Mouse (Mus musculus): ENCODE data around the gene Ssh2.

Ssh2 gene

DNA sequence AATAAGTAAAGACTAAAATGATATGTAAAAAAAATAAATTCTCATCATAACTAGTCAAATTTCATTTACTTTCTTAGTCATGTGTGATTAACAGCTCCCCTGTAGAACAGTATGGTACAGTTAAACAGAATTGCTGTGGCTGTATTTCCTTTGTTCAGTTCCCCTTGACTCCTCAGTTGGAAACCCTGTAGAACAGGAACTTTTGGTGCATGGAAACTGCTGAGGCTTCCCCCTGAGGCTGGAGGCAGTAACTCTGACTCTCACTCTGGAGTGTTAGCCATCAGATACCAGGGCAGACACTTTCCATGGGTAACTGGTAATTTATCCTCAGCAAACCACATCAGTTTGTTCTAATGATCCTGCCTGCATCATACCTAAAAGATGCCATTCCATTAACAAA lies 195.2 kb downstream of the Ssh2 start:
- DNase-seq = no peak

DNA sequence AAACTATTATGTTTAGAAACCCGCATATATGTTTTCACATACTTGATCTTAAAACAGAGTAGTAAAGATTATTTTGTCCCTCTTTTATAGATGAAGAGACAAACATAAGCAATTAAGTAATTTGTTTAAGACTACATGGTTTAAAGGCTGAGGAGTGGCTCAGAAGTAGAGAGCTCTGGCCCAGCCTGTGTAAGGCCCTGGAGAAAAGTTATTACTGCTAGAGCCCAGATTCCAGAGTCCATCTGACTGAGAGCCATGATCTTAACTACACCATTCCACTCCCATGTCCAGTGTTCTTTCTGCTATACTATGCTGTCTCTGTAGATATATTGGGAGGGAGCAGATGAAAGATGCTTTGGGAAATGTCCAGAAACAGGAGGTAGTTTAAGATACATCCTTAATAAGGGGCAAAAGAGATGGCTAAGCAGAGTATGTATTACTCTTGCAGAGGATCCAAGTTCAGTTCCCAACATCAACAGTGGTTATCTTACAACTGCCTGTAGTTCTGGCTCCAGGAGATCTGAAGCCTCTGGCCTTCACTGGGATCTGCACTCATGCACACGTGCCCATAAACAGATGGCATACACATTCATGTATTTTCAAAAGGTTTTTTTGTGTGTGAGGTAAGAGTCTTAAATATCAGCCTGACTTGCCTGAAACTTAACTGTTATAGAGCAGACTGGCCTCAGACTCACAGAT lies 198.2 kb downstream of the Ssh2 start:
- DNase-seq = no peak

DNA sequence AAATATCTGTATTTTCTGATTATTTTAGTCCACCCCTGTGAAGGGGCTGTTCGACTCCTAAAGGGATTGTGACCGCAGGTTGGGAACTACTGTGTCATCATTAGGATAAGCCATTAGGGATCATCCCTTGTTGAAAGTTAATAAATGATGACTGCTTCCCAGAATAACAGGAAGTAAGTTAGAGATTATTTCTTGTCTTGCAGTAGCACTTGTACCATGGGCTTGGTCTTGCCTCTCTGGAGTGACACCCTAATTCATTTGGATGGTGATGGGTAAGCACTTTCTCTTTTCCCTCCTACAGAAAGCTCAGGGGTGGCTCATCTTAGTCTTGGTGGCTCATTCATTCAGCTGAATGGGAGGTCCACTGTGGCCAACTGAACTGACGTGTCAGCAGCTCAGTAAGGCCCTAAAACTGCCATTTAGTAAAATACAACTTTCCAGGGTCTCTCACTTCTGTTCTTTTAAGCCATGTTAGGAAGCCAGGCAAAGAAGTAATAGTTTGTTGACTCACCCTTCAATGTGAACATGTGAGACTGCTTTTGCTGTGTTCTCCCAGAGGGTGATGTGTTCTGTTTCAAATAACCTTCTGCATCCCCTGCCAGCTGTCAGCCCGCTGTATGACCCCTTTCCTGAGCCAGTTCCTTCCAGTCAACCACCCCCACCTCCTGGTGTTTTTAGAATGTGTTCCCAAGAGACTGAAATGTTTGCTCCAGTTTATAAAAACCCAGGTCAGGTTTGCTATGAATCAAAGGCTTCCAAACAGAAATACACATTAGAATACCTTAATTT lies 200.3 kb downstream of the Ssh2 start:
- DNase-seq = peak in 1 of 2 experiments; percentile 50

DNA sequence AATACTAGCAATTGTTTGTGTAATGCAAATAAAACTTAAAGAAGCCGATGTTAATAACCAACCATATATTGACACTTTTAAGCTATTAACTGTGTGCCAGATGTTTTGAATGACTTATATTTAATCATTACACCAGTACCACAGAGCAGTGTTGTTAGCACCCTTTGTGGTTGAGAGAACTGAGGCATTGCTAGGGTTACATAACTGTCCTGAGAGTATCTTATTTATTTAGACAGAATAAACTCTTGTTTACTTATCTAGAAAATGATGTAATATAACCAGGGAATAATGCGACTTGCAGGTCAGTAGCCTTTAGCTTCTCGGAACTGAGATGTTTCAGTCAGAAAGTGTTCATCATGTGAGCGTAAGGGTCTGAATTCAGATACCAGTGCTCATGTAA lies 201.9 kb downstream of the Ssh2 start:
- DNase-seq = no peak

DNA sequence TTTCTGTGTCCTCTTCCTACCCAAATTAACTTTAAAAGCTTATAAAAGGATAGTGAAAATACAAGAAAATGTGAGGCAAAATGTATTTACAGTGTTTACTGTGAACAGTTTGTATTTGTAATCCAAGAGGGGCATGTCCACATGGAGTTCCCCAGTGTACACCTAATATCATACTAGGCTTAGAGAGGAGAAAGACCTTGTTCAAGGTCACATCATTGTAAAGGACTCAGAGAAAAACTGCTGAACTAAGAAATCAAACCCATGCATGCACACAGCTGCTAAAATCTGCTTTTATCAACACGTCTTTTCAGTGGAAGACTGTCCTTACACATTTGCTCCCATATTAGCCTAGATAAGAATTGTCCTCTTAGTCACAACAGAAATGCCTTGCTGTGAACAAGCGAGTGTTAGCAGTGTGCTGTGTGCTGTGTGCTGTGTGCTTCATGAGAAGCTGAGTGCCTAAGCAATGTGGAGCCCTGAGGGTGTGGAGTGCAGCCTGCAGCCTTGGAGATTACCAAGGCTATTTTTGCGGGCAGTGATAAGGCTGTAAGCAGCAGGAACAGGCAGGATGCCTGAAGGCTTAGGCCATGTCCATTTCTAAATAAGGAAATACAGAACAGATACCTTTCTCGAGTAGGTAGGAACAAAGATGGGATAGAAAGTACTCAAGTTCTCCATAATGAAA lies 207.2 kb downstream of the Ssh2 start:
- DNase-seq = no peak

DNA sequence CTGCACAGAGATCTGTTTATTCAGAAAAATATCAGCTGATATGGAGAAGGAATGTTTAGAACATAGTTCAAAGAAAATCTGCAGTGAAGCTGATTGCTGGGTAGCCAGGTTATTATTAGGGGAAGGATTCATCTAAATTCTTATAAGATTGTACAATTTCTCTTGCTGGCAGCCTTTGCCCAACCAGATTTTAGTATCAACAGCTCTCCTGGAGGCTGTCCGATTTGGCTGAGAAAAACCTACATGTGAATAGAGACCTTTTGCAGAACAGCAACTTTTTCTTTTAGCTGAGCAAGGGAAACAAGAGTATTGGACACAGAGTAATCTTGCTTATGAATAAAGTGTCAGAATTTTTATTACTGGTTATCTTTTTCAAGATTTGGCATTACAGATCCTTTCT lies 212.4 kb downstream of the Ssh2 start:
- DNase-seq = no peak

DNA sequence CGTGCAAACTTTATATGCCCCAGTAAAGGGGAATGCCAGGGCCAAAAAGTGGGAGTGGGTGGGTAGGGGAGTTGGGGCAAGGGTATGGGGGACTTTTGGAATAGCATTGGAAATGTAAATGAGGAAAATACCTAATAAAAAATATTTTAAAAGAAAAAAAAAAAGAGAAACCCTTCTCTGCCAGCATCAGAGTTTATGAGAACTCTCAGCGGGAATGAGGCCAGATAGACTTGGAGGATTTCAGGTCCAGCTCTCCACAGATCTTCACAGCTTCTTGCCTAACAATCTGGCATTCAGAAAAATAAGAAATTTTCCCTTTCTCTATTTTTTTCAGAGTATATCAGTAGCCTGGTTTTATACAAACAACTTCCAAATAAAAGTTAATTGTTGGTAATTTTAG lies 220.9 kb downstream of the Ssh2 start:
- no peak for DNase-seq

DNA sequence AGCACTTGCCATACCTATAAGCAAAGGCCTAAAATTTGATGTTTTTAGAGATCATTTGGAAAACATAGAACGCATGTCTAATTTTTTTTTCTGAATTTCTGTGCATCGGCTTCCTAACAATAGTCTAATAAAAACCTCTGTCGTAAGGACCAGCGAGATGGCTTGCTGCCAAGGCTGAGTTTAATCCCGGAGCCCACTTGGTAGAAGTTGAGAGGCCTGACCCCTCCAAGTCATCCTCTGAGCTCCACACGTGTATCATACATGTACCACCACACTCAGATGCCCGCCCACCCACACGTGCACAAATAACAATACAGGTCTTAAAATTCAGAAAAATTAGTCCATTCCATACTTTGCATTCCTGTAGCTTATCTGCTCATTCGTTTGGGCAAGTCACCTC lies 224.0 kb downstream of the Ssh2 start:
- no peak for DNase-seq

DNA sequence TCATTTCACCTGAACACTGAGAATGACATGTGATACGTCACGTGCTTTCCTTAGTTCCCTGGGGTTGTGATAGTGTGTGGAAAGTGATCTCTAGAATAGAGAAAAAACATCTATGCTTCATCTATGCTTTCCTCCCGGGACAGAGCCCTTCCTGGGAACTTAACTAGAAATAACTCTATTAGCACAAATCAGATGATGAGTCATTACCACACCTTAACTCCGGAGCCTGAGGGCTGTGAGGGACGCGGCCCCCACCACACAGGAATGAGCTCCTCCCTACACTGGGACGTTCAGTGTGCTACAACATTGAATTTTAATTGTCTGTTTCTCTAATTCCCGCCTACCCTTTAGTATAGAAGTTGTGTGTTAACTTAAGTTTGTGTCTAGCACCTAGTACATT lies 224.9 kb downstream of the Ssh2 start:
- no peak for DNase-seq

DNA sequence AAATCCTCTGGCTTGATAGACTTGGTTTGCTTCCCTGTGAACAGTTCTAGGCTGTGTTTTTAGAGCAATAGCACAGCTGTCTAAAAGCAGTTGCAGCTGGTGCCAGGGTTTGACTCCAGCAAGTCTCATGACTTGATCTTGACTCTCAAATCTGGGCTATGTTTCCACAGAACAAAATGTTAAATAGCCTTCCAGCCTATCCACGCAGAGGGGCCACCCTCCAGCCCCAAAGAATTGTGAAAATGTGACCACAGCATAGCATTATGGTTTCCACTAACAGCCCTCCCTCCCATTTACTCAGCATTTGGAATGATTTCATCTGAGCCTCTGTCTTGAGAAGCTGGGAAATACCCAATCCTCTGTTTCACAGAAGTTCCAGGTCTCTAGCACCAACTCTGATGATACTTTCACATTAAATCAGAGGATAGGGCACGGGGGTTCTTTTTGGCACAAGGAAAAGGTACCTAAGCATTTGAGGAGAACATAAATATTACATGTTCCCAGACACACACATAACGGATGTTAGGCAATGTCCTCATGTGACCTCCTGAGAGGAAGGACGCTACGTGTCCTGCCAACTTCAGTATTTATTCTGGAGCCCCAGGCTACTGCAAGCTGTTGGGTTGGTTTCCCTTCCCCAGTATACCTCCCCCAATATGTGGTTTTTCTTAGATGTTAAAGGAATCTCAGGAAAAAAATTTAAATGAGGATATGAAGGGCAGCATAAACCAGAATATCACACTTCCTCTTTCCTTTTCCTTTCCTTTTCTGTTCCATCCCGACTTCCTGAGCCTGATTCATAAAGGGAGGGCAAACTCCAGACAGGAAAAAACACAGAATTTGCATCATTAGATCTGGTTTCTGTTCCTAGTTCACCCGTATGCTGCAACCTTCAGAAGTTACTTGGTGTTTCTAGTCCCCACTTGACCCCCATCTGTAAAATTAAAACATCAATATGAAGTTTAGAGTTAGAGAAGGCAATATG lies 226.4 kb downstream of the Ssh2 start:
- peak; percentile 53 to 74 for DNase-seq

DNA sequence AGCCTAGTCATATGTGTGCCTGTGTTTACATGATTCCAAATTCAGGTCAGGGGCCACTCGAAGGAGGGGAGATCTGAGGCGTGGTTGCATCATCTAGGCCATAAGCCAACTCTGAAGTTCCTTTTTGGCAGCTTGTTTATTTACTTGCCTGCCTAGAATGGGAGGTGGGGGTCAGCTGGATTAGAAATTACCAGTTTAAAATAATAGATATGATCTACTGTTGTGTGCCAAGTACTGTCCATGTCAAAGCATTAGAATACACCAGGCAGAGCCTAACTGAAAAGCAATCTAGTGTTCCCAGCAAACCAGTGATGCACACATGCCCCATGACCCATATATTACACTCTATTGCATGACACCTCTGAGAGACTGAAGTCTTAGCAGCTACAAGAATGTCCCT lies 228.9 kb downstream of the Ssh2 start:
- peak; percentile 52 to 79 for DNase-seq

DNA sequence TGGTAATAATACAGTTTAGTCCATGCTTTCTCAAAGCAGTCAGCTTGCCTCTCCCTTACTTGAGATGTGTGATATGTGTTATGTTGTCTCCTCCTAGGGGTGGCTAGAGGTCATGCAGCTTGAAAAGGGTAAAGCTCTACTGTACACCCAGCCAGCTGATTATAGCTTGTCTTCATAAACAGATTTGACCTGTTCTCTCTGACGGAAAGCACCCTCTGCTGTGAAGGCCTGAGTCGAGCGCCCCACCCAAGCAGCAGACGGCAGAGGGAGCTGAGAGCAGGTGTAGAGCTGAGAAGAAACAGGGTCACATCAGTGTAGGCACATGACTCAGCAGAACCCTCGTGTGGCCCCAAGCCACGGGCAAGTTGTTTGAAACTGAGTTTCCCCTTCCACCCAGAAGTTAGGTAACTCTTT lies 230.5 kb downstream of the Ssh2 start:
- DNase-seq = peak; percentile 65 to 69

DNA sequence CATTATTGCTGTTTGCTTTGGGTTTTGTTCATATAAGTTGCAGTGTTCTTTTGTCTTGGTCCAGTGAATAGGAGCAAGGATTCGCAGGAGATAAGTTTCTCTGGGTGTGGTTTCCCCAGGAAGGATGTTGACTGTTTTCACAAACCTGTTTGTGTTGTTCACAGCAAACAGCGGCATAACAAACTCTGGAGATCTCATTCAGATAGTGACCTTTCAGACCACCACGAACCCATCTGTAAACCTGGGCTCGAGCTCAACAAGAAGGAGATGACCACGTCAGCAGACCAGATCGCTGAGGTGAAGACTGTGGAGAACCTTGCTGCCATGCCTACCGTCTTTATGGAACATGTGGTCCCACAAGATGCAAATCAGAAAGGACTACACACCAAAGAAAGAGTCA lies 233.1 kb downstream of the Ssh2 start:
- no peak for DNase-seq

DNA sequence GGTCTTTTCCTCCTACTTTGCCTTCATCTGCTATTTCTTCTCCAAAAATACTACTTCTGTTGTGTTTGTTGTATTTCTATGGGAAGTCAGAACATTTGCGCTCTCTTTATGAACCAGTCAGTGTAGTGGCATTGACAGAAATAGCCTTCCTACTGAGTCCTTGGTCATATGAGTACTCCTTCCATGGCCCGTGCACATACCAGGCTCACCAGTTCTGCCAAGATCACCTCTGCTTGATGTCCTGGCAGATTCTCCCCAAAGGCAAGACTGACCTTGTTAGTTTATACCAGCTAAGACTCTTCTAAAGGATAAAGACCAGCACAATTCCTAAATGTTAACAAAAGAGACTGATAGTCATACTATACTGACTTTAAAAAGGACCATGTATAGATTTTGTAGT lies 235.6 kb downstream of the Ssh2 start:
- DNase-seq = no peak

DNA sequence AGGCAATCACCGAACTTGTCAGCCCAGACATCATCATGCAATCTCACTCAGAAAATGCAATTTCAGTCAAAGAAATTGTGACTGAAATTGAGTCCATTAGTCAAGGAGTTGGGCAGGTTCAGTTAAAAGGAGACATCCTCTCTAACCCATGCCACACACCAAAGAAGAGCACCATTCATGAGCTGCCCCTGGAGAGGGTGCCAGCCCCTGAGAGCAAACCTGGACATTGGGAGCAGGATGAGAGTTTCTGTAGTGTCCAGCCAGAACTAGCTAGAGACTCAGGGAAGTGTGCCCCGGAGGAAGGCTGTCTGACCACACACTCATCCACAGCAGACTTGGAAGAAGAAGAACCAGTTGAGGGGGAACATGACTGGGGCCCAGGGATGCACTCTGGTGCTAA lies 237.3 kb downstream of the Ssh2 start:
- DNase-seq = no peak

DNA sequence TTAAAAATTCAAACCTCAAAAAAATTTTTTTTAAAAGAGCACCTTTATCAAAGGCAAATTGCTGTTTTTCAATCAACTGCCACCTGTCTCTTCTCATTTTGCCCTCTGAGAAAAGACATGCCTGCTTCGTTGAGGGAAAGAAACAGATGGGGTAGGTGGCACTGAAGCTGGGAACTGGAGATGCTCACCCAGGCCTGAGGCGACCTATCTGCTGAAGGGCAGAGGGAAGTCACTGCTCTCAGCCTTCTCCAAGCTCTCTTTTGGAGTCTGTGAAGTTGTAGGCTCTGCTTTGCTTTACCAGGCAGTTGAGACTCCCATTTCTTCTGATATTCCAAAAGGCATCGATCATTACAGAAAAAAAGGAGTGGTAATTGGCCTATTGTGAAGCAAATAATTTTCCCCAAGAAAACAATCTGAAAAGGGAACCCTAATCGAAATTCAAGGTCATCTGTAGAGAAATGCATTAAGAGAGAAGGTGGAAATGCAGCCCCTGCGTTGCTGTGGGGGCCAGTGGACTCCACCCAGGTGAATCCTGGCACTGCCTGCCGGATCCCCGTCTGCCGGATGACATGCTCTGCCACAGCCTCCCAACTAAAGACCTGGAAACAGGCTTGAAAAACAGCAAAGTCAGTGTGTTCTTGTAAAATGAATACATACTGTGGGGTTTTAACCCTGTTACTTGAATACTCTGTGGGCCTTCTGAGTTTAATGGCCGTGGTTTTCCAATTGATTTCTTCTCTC lies 239.9 kb downstream of the Ssh2 start:
- no peak for DNase-seq

DNA sequence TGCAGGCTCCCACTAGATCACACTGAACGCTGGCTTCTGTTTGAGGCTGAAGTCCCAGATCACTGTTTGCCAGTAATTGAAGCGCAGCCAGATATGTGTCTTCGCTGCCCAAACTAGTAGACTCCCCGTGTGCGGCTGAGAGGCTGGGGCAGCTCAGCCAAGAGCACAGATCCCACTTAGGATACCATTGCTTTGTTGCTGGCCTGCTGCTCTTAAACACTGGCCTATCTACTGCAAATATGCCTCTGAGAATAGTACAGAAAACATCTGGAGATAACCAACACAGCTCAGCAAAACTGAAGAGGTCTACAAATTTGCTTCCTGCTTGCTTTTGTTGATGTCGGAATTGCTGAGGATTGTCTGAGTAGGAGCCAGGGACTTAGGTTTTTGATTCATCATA lies 240.8 kb downstream of the Ssh2 start:
- DNase-seq = peak in 1 of 2 experiments; percentile 34

DNA sequence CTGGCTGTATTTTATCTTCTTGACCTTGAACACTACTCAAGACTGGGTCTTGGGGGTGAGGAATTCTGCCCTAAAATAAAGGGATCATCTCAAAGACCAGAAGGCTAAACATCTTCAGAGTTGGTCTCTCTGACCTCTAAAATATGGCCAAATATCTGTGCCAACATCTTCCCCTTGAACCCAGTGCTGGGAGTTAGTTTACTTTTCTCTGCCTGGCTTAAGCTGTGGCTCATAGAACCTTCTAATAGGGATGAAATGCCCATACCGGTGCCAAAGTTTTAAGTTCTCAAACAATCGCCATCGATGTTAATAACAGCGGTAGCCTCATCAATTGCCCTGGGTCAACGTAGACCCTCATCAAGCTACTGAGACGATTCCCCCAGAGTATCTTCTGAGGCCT lies 245.8 kb downstream of the Ssh2 start:
- no peak for DNase-seq

DNA sequence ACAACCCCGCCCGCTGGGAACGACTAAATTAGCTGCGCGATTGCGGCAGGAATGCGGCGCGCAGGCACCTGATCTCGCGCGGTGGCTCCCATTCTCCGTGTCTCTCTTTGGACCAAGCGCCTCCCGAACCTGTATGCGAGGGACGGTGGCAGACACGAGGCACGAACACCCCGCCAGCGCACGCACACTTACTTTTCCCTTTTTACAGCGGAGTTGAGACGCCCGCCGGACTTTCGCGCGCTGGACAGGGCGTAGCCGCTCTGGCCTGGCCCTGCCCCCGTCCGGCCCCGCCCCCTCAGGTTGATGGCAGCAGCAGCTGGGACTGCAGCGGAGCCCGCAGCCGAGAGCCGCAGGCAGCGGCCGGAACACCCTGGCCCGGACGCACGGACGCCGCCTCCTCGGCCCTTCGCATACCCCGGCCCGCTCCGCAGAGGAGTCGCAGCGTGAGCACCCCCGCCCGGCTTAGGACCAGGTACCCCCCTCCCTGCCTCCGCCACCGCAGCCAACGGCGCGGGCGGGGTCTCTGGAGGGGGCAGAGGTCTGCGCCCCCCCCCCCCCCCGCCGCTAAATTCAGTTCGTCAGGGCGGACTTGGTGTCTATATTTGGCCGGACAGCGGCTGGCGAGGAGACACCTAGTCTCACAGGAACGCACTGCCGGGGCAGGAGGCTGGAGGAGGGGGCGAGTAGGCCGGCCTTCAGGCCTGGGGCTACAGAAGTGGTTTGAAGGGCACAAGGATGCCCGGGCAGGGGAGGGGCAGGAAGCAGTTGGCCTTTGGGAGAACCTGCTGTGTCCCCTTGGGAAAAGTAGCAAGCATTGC lies 246.4 kb downstream of the Ssh2 start, which contains the start of gene Coro6:
TSS of gene Coro6 (plus strand) at position 129 of the 818 bp plus-strand sequence.
- peak; percentile 87 to 96 for DNase-seq

DNA sequence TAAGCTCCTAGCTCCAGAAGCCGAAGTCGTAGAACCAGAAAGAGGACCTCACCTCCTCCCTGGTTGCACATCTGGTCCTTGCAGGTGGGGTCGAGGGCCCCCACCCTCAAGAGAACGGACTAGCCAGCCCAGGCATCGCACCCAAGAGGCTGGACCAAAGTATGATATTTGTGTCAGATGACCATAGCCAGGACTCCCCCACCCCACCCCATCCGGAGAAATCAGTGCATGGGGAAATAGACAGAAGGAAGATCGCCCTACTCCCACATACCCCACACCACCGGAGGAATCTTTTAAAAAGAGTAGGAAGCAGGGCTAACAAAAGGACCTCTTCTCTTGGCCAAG lies 247.0 kb downstream of the Ssh2 start:
- no peak for DNase-seq

DNA sequence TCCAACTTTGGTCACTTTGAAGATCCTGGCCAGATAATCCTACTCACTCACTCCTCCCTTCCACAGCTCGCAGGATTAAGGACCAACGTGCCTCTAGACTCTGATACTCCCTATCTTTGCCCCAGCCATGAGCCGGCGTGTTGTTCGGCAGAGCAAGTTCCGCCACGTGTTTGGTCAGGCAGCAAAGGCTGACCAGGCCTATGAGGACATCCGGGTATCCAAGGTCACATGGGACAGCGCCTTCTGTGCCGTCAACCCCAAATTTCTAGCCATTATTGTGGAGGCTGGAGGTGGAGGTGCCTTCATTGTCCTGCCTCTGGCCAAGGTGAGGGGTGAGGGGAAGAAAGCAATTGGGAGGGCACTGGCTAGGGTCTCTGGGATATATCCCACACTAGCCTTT lies 247.7 kb downstream of the Ssh2 start:
- DNase-seq = no peak

All from kidney, postnatal 36 days (tissue).